Mouse (Mus musculus) lung, embryonic 16.5 days (tissue): ENCODE measurements at regions not wholly inside any gene's neighbourhood (a gene's known extent, or its start where the extent isn't known, plus 50 kb on each side); places are given as distances from the start of the nearest gene placed in this dataset.
A peak's percentile ranks its signal among the peaks of the same experiment; 100 is the strongest.

Experiments
- ATAC-seq: fragments of 200-750 bp; cut with Nextera tagmentation; 2 replicates; pipeline ENCODE4 v1.8.0; 2017; ENCODE audit warnings: low read depth, mild to moderate bottlenecking, moderate library complexity
- H3K27ac ChIP-seq: fragments of 300-500 bp; sonication (generic); 2 replicates; pipeline ENCODE4 v1.5.1; 2014; ENCODE audit warnings: mild to moderate bottlenecking, control low read depth, low read length
- H3K27me3 ChIP-seq: fragments of 300-500 bp; sonication (generic); 2 replicates; pipeline ENCODE4 v1.6.1; 2014; ENCODE audit warnings: low read depth, low read length, mixed read lengths; ENCODE audit not compliant: control insufficient read depth, insufficient read depth
- H3K36me3 ChIP-seq: fragments of 300-500 bp; sonication (generic); 2 replicates; pipeline ENCODE4 v1.6.1; 2014; ENCODE audit warnings: low read length; ENCODE audit not compliant: control insufficient read depth, insufficient read depth
- H3K4me1 ChIP-seq: fragments of 300-500 bp; sonication (generic); replicated peaks from 2 replicates; pipeline ENCODE4 v1.6.1; 2014; ENCODE audit warnings: low read length, mixed read lengths; ENCODE audit not compliant: control insufficient read depth, insufficient read depth
- H3K4me2 ChIP-seq: fragments of 300-500 bp; sonication (generic); 2 replicates; pipeline ENCODE4 v1.6.1; 2014; ENCODE audit warnings: low read depth, low read length, control low read depth
- H3K4me3 ChIP-seq: fragments of 300-500 bp; sonication (generic); 2 replicates; pipeline ENCODE4 v1.5.1; 2014; ENCODE audit warnings: mild to moderate bottlenecking, low read length, control low read depth
- H3K9ac ChIP-seq: fragments of 300-500 bp; sonication (generic); 2 replicates; pipeline ENCODE4 v1.6.1; 2014; ENCODE audit warnings: low read length, control low read depth
- H3K9me3 ChIP-seq: fragments of 300-500 bp; sonication (generic); 2 replicates; pipeline ENCODE4 v1.6.1; 2016; ENCODE audit warnings: low read length; ENCODE audit not compliant: control insufficient read depth
- WGBS: fragments of 180-500 bp; shearing (Covaris S2); extraction: QIAGEN DNeasy Blood & Tissue Kit; methylation state at CpG from one replicate; pipeline ENCODE4 v1.1.7; 2014; 5-methylcytosine and 5-hydroxymethylcytosine counted together

DNA sequence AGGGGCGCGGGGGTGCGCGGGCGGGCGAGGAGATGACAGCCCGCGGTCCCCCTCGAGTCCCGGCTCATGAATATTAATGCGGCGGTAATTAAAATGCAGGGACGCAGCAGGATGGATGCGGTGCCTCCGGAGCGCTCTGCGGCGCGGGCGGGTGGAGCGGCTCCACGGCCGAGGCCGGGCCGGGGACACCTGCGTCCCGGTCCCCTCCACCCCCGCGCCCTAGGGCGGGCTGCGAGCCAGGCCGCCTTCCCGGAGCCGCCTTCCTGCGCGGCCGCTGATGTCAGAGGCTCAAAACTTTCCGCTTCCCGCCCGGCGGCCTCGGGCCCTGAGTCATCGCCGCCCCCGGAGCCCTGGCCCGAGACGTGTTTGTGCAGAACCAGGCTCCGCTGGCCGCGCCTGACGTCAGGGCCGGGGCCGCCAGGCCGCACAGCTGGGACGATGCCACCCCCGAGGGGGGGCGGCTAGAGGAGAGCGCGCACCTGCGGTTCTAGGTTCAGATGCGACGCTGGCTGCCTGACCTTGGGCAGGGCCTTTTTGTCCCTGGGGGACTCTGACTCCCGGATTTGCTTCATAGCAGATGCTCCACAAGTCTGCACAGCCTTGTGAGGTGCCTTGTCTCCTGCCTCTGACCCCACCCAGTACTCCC is 91.5 kb downstream of the 1700001O22Rik start:
- H3K4me2 ChIP-seq, result peak overlapping the region; percentile 86

DNA sequence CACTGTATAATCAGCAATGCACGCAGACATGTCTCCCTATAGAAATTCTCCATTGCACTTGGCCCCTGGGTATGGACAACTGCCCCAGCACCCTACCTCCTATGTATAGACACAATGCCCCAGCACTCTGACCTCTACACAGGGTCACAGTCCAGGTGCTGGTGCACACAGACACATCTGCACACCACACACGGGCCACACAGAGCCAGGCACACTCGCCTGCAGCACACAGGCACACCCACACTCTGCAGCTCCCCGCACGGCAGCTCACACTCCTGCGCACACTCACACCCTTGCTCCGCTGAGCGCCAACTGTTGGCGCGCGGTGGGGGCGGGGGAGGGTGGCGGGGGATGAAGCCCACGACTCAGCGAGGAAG is 92.0 kb downstream of the 1700001O22Rik start:
- no peaks in the 10 kb centered on the region for H3K27me3 ChIP-seq
- peak overlapping the region; percentile 91 for H3K27ac ChIP-seq
- H3K36me3 ChIP-seq, result no peaks in the 10 kb centered on the region
- H3K4me1 ChIP-seq, result peaks cover 54% of the 10 kb centered on the region
- peak overlapping the region; percentile 79 for H3K9ac ChIP-seq
- peak overlapping the region; percentile 55 for H3K4me3 ChIP-seq
- no peak for ATAC-seq
- H3K4me2 ChIP-seq, result peak overlapping the region; percentile 86
- H3K9me3 ChIP-seq, result no peaks in the 10 kb centered on the region
- 6% methylated on average over 15 of the region's 15 CpGs for WGBS

More for the DNA sequence above, 91.5 kb downstream of the 1700001O22Rik start:
- Histone ChIP-seq H3K27me3 (no peaks in the 10 kb centered on the region), H3K27ac (peak overlapping the region; percentile 91), H3K36me3 (no peaks in the 10 kb centered on the region), H3K9ac (peak overlapping the region; percentile 79), H3K4me3 (peak overlapping the region; percentile 55), H3K9me3 (no peaks in the 10 kb centered on the region), H3K4me1 (peaks cover 56% of the 10 kb centered on the region)
- under 1% methylated on average over 60 of the region's 63 CpGs for WGBS
- peak; percentile 27 for ATAC-seq

DNA sequence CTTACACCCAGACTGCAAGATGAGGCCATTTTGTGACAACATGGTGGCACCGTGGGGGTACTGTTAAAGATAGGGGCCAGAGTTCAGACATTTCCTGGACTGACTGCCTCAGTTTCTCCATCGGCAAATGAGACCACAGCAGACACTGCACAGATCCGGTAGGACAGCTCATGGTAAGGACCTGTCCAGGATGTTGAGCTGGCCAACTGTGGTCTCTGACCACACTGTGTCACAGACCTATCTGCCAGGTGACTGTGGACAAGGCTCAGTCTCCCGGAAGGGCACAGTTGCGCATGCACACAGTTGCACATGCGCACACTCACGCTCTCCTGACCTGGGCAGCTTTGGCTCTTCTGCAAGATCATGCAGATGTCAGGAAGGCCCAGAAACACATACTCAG is 92.6 kb downstream of the 1700001O22Rik start:
- H3K4me1 ChIP-seq, result peaks cover 54% of the 10 kb centered on the region
- no peak overlapping the region for H3K9ac ChIP-seq
- WGBS, result 94% methylated on average over 7 of the region's 7 CpGs
- no peaks in the 10 kb centered on the region for H3K27me3 ChIP-seq
- H3K4me3 ChIP-seq, result no peak overlapping the region
- no peak overlapping the region; the same call in 1 of the 2 replicates for H3K27ac ChIP-seq
- no peak overlapping the region for H3K4me2 ChIP-seq
- no peak for ATAC-seq
- no peaks in the 10 kb centered on the region for H3K36me3 ChIP-seq
- no peaks in the 10 kb centered on the region for H3K9me3 ChIP-seq

DNA sequence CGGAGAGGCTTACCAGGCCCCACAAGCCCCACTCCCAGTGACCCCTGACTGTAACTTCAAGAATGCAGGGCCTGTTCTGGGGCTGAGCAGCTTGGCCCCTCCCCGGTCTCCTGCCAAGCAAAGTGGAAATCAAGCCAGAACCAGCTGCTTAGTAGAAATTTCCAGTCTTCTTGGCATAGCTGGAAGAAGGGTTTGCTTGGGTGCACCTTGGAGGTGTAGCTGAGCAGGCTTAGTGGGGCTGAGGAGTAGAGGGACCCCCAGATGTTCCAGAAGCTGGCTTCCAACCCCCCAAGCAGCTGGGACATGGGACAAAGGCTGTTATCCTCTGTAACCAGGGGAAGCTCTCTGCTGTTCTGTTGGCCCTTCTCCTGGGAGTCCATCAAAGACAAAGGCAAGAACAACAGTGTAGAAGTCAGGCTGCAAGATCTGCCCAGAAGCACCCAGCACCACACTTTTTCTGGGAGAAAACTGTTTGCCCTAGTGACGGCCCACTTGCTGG is 94.0 kb downstream of the 1700001O22Rik start:
- Histone ChIP-seq H3K27ac (peak overlapping the region; percentile 100), H3K36me3 (no peaks in the 10 kb centered on the region), H3K27me3 (no peaks in the 10 kb centered on the region), H3K4me1 (peaks cover 53% of the 10 kb centered on the region), H3K9me3 (no peaks in the 10 kb centered on the region), H3K9ac (peak overlapping the region; percentile 81), H3K4me3 (no peak overlapping the region), H3K4me2 (no peak overlapping the region)
- WGBS, result 49% methylated on average over 3 of the region's 3 CpGs
- ATAC-seq, result no peak

DNA sequence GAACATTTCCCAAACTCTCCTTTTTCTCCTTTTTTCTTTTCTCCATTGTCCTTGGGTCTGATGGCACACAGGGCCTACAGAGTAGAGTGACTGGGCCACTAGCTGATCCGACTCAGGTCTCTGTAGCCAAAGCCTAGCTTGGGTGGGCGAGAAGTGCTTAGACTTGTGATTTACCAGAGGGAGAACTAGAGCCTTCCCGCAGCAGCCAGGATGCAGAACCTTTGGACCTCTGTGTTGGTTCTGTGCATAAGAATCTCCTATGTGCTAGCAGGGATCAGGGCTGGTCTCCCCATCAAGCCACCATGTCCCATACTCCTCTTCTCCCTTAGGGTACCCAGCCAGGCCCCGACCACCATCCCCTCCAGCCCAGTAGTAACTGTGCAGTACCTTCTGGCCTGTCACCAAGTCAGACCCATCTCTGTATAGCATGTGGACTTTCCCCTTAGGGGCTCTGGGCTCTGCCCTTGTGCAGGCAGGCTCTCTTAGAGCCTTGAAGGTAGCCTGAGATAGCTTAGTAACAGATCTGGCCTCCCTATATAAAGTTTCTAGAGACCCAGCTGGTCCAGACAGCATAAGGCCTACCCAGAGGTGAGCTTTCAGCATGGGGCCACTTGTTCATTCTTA is 94.6 kb downstream of the 1700001O22Rik start:
- 75% methylated on average over 4 of the region's 4 CpGs for WGBS
- no peaks in the 10 kb centered on the region for H3K36me3 ChIP-seq
- peaks cover 53% of the 10 kb centered on the region for H3K4me1 ChIP-seq
- H3K4me3 ChIP-seq, result no peak overlapping the region
- H3K27me3 ChIP-seq, result no peaks in the 10 kb centered on the region
- H3K27ac ChIP-seq, result peak overlapping the region; percentile 100
- no peak for ATAC-seq
- H3K9me3 ChIP-seq, result no peaks in the 10 kb centered on the region
- H3K9ac ChIP-seq, result peak overlapping the region; percentile 81
- H3K4me2 ChIP-seq, result peak overlapping the region; percentile 79; the same call in 1 of the 2 replicates

DNA sequence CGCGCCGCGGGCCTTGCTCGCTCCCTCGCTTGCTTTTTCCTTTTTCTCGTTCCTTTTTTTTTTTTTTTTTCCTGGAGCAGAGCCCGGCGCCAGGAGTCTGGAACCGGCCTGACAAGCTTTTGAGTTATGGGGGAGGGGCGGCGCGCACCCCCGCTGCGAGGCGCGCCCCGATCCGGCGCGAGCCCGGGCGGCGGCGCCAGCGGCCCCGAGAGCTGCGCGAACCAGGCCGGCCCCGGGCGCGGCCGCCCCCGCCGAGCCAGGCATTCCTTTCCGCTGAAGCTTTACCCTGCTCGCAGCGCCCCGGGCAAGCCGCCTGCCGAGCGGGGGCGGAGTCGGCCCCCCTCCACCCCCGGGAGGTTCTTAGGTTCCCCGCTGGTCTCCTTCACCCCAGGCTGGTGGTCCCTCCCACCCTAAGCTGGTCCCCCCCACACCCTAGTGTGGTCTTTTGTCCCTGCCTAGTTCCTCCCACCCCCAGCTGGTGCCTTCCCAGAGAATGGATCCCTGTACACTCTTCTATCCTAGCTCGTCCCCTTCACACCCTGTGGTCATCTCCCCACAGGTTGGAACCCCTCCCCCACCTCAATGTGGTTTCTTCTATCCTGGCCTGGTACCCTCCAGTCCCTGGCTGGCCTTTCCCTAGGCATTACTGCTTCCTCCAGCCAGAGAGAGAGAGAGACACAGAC is 95.3 kb downstream of the 1700001O22Rik start:
- H3K4me2 ChIP-seq, result peak overlapping the region; percentile 79
- H3K27ac ChIP-seq, result peak overlapping the region; percentile 100
- under 1% methylated on average over 30 of the region's 48 CpGs for WGBS
- peak; percentile 81 for ATAC-seq
- peaks cover 48% of the 10 kb centered on the region for H3K4me1 ChIP-seq
- H3K9ac ChIP-seq, result peak overlapping the region; percentile 81
- H3K4me3 ChIP-seq, result peak overlapping the region; percentile 44
- no peaks in the 10 kb centered on the region for H3K27me3 ChIP-seq
- H3K36me3 ChIP-seq, result no peaks in the 10 kb centered on the region
- no peaks in the 10 kb centered on the region for H3K9me3 ChIP-seq

DNA sequence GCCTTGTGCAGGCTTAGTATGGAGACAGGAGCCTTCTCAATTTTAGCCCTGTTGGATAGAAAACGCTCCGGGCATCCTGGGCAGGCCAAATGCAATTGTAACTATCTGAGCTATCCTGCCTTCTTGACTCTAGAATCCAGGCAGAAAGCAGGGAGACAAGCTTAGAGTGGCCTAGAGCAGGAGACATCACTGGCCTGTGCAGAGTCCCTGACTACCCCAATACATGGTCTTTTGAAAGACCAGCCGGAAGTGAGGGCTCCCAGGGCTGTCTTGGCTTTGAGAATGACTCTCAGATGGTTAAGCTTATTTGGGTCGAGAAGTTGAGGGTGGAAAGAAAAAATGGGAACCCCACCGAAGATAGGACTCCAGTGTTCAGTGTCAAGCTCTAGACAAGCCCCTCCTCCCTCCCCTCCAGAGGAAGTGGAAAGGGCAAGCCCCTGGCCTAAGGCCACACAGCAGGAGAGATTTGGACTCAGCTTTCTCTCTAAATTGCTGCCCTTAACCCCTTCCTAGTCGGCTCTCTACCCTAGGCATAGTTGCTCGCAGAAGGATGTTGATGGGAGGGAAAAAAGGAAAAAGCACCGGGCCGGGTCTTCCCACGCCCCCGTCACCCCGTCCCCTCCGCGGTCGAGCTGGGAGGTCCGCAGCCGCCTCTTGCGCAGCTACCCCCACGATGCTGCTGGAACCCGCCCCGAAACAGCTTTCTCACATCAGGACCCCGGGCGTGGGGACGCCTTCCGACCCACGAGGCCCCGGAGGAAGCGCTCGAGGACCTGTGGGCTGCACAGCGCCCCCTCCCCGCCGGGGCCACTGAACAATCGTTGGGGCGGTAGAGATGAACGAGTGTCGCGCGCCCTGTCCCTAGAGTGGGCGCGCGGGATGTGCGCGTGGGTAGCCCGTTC is 96.1 kb downstream of the 1700001O22Rik start:
- peak; percentile 69 for ATAC-seq
- Histone ChIP-seq H3K27me3 (no peaks in the 10 kb centered on the region), H3K9me3 (no peaks in the 10 kb centered on the region), H3K36me3 (no peaks in the 10 kb centered on the region), H3K4me2 (peak overlapping the region; percentile 79), H3K4me1 (peaks cover 46% of the 10 kb centered on the region), H3K4me3 (peak overlapping the region; percentile 44), H3K27ac (peak overlapping the region; percentile 100), H3K9ac (peak overlapping the region; percentile 81)
- 4% methylated on average over 44 of the region's 44 CpGs for WGBS

DNA sequence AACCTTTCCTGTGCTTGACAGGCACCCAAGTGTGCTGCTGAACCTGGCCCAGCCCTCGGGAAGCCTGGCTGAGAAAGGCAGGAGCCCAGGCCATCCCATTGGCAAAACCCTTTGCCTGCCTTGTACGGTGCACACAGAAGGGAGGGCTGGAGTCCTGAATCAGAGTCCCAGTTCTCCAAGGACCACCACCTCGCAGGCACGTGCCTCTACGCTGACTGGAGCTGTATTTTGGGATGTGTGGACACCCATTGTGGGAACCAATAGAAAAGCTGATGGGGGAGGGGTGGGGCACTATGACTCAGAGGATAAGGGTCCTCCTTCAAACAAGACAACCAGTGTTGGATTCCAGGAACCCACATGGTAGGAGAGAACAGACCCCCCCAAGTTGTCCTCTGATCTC is 97.4 kb downstream of the 1700001O22Rik start:
- WGBS, result 58% methylated on average over 5 of the region's 5 CpGs
- Histone ChIP-seq H3K4me3 (no peak overlapping the region), H3K4me2 (no peak overlapping the region), H3K36me3 (no peaks in the 10 kb centered on the region), H3K9ac (0 out of 2 replicates have a peak overlapping the region, but pooled peaks have one; percentile 17), H3K4me1 (peaks cover 38% of the 10 kb centered on the region), H3K27me3 (no peaks in the 10 kb centered on the region), H3K27ac (peak overlapping the region; percentile 100), H3K9me3 (no peaks in the 10 kb centered on the region)
- no peak for ATAC-seq
